Mouse (Mus musculus): ENCODE measurements around the gene Myoz1. TPM values are rescaled to one million over a fixed set of nuclear protein-coding genes. Genes with fewer than 3 reads are reported as not detected.
A peak's percentile ranks its signal among the peaks of the same experiment; 100 is the strongest.

Myoz1 gene
- polyA plus RNA-seq, 1 experiment from 2014 or later: 0.26 TPM

DNA sequence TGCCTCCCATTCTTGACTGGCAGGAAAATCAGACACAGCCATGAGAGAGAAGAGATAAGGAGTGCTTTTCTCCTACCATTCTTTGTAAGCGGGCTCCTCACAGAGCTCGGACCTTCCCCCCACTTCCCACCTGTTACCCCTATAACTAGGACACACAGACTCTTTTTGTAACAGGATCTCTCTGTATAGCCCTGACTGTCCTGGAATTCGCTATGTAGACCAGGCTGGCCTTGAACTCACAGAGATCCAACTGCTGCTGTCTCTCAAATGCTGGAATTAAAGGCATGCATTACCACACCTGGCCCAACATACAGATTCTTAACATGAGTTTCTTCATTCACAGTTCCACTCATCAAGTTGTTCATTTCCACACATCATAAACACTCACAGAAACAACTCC is 6.4 kb upstream of the Myoz1 start:
- no peak overlapping the region for H3K27ac ChIP-seq (ENCODE audit: low read depth, low read length)
- no peak overlapping the region for H3K4me2 ChIP-seq
- H3K27me3 ChIP-seq (ENCODE audit: control insufficient read depth, insufficient read depth, low read length): peaks cover 6% of the 10 kb centered on the region; the same call in 1 of the 2 replicates
- WGBS: 89% methylated on average over 3 of the region's 3 CpGs
- H3K9me3 ChIP-seq (ENCODE audit: control insufficient read depth, low read length): no peaks in the 10 kb centered on the region
- ATAC-seq (ENCODE audit: low FRiP score) (no peak), DNase-seq (ENCODE audit: low spot score, missing footprints) (no peak)
- no peak overlapping the region for H3K4me3 ChIP-seq (ENCODE audit: low read depth, low read length)
- H3K36me3 ChIP-seq (ENCODE audit: control insufficient read depth, insufficient read depth, low read length): no peaks in the 10 kb centered on the region
- no peak overlapping the region for H3K9ac ChIP-seq (ENCODE audit: low read length)
- H3K4me1 ChIP-seq (ENCODE audit: control insufficient read depth, insufficient read depth, low read length): peaks cover 9% of the 10 kb centered on the region; the same call in 1 of the 2 replicates

DNA sequence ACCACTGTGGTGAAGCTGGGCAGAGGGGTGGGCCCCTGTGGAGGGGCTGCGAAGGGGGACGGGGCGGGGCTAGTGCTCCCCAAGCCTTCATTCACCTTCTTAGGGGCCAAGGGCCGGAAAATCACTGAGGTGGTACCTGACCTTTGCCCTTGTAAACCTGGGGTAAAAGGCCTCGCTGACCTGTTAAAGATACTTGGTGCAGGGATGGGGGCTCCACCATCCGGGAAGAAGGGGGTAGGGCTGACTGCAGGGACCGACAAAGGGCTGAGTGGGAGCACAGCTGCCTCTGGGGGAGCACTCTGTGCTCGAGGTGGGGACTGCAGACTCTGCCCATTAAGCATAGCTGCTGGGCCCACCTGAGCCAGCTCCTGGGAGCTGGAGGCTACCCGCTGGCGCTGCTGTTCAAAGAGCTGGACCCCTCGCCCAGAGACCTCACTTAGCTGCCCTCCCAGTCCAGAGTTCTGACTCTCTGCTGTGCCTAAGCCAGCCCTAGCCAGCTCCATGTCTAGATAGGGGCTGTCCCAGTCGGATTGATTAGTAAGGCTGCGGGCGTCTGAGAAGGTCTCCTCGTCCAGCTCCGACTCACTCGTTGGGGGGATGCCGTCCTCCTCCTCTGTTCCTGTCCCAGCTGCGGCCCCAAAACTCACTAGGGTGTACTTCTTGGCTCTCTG is 5.5 kb upstream of the Myoz1 start:
- 7% methylated on average over 19 of the region's 19 CpGs for WGBS
- ATAC-seq (ENCODE audit: low FRiP score) (peak; percentile 57), DNase-seq (ENCODE audit: low spot score, missing footprints) (peak; percentile 89)
- peak overlapping the region; percentile 94 for H3K4me2 ChIP-seq
- peaks cover 9% of the 10 kb centered on the region; the same call in 1 of the 2 replicates for H3K4me1 ChIP-seq (ENCODE audit: control insufficient read depth, insufficient read depth, low read length)
- peaks cover 6% of the 10 kb centered on the region; the same call in 1 of the 2 replicates for H3K27me3 ChIP-seq (ENCODE audit: control insufficient read depth, insufficient read depth, low read length)
- H3K4me3 ChIP-seq (ENCODE audit: low read depth, low read length): peak overlapping the region; percentile 56
- H3K9me3 ChIP-seq (ENCODE audit: control insufficient read depth, low read length): no peaks in the 10 kb centered on the region
- peak overlapping the region; percentile 77 for H3K9ac ChIP-seq (ENCODE audit: low read length)
- no peak overlapping the region for H3K27ac ChIP-seq (ENCODE audit: low read depth, low read length)
- H3K36me3 ChIP-seq (ENCODE audit: control insufficient read depth, insufficient read depth, low read length): no peaks in the 10 kb centered on the region

DNA sequence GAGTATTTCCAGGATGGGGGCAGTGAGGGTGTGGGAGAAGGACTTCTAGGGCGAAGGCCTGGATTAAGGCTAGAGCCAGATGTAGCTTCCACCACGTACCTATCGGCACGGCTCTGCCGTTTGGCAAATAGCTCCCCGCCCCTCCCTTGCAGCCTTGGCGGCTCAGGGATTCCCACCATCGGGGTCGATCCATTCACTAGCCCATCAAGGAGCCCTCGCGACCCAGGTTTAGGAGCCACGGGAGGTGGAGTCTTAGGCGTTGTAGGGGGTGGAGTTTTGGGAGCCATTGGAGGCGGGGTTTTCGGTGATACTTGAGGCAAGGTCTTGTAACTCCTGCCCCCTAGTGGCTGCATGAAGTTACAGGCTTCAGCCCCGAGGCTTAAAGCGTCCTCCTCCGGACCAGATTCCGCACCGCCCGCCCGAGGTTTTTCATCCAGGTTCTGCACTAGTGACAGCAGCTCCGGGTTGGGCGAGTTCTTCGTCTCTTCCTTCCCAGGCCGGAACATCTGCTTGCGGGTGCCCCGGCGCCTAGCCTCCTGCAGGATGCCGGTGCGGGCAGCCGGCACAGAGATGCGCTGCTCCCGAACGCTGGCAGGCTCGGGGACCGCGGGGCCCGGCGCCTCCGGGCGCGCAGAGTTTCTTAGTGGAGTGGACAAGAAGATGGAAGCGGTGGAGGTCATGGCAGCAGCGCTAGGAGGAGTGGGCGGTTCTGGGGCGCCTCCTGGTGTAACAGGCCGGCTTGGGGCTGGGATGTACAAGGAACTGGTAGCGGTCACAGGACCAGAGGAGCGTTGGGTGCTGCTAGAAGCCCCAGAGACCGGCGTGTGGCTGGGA is 4.7 kb upstream of the Myoz1 start:
- Histone ChIP-seq H3K4me3 (ENCODE audit: low read depth, low read length) (peak overlapping the region; percentile 56), H3K36me3 (ENCODE audit: control insufficient read depth, insufficient read depth, low read length) (no peaks in the 10 kb centered on the region), H3K9ac (ENCODE audit: low read length) (peak overlapping the region; percentile 77), H3K4me1 (ENCODE audit: control insufficient read depth, insufficient read depth, low read length) (peaks cover 9% of the 10 kb centered on the region; the same call in 1 of the 2 replicates), H3K27ac (ENCODE audit: low read depth, low read length) (0 out of 2 replicates have a peak overlapping the region, but pooled peaks have one; percentile 25), H3K9me3 (ENCODE audit: control insufficient read depth, low read length) (no peaks in the 10 kb centered on the region), H3K4me2 (peak overlapping the region; percentile 94), H3K27me3 (ENCODE audit: control insufficient read depth, insufficient read depth, low read length) (peaks cover 6% of the 10 kb centered on the region; the same call in 1 of the 2 replicates)
- under 1% methylated on average over 52 of the region's 52 CpGs for WGBS
- ATAC-seq (ENCODE audit: low FRiP score): peak; percentile 87
- DNase-seq (ENCODE audit: low spot score, missing footprints): peak; percentile 97

DNA sequence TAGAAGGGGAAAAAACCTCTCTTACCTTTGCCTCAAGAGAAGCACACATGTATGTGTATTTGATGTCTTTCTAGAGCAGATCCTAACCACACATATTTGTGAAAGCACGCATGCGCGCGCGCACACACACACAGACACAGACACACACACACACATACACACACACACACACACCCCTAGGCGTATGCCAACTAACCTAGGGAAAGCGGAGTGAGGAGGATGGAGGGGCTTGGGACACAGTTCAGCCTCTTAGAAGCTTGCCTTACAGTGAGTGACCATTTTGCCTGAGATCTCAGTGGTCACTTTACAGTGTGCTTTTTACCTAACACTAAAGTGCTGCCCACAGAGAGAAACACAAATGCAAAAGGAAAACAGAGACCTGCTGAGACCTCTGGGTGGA is 3.3 kb upstream of the Myoz1 start:
- Histone ChIP-seq H3K4me1 (ENCODE audit: control insufficient read depth, insufficient read depth, low read length) (peaks cover 9% of the 10 kb centered on the region; the same call in 1 of the 2 replicates), H3K9me3 (ENCODE audit: control insufficient read depth, low read length) (no peaks in the 10 kb centered on the region), H3K36me3 (ENCODE audit: control insufficient read depth, insufficient read depth, low read length) (no peaks in the 10 kb centered on the region), H3K4me2 (no peak overlapping the region), H3K9ac (ENCODE audit: low read length) (no peak overlapping the region), H3K4me3 (ENCODE audit: low read depth, low read length) (no peak overlapping the region), H3K27me3 (ENCODE audit: control insufficient read depth, insufficient read depth, low read length) (peaks cover 6% of the 10 kb centered on the region; the same call in 1 of the 2 replicates), H3K27ac (ENCODE audit: low read depth, low read length) (no peak overlapping the region)
- 94% methylated on average over 7 of the region's 7 CpGs for WGBS
- DNase-seq (ENCODE audit: low spot score, missing footprints): no peak
- ATAC-seq (ENCODE audit: low FRiP score): no peak

DNA sequence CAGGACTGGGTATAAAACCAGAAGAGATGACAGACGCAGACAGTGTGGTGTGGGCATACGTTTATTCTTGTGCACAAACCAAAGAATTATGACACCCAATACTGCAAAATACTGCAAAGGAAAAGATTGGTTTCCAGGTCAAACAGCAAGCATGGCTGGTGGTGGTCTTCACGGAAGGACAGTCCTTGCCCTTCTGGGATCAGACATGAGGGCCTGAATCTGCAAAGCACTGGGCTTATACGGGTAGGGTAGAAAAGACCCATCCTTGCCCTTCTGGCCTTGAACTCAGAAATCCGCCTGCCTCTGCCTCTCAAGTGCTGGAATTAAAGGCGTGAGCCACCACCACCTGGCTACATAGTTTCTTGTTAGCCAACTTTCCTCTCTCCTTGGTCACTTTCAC is 2.6 kb upstream of the Myoz1 start:
- no peak overlapping the region for H3K9ac ChIP-seq (ENCODE audit: low read length)
- no peaks in the 10 kb centered on the region for H3K9me3 ChIP-seq (ENCODE audit: control insufficient read depth, low read length)
- DNase-seq (ENCODE audit: low spot score, missing footprints) (no peak), ATAC-seq (ENCODE audit: low FRiP score) (no peak)
- H3K27me3 ChIP-seq (ENCODE audit: control insufficient read depth, insufficient read depth, low read length): peaks cover 6% of the 10 kb centered on the region; the same call in 1 of the 2 replicates
- no peaks in the 10 kb centered on the region for H3K36me3 ChIP-seq (ENCODE audit: control insufficient read depth, insufficient read depth, low read length)
- H3K27ac ChIP-seq (ENCODE audit: low read depth, low read length): no peak overlapping the region
- peaks cover 9% of the 10 kb centered on the region; the same call in 1 of the 2 replicates for H3K4me1 ChIP-seq (ENCODE audit: control insufficient read depth, insufficient read depth, low read length)
- WGBS: 82% methylated on average over 6 of the region's 6 CpGs
- H3K4me3 ChIP-seq (ENCODE audit: low read depth, low read length): no peak overlapping the region
- no peak overlapping the region for H3K4me2 ChIP-seq

DNA sequence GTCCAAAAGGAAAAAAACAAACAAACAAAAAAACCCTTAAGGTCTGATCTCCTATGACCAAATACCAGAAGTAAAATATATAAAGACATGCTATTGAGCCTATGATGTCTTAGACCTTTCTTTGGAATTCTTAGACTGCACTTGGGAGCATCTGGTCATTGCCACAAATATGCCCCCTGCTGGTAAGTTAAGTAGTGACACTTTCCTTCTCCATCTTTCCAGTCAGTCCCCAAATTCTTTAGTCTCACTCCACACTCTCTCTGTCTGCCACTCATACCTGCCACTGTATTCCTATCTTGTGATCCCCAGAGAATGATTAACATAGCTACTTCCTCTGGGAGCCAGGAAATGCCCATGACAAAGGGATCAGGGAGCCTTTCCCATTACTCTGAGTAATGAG is 2.0 kb upstream of the Myoz1 start:
- H3K9ac ChIP-seq (ENCODE audit: low read length): no peak overlapping the region
- peak; percentile 89 for DNase-seq (ENCODE audit: low spot score, missing footprints)
- peaks cover 6% of the 10 kb centered on the region; the same call in 1 of the 2 replicates for H3K27me3 ChIP-seq (ENCODE audit: control insufficient read depth, insufficient read depth, low read length)
- H3K36me3 ChIP-seq (ENCODE audit: control insufficient read depth, insufficient read depth, low read length): no peaks in the 10 kb centered on the region
- H3K4me1 ChIP-seq (ENCODE audit: control insufficient read depth, insufficient read depth, low read length): peaks cover 9% of the 10 kb centered on the region; the same call in 1 of the 2 replicates
- H3K27ac ChIP-seq (ENCODE audit: low read depth, low read length): no peak overlapping the region
- H3K4me3 ChIP-seq (ENCODE audit: low read depth, low read length): no peak overlapping the region
- no peaks in the 10 kb centered on the region for H3K9me3 ChIP-seq (ENCODE audit: control insufficient read depth, low read length)
- ATAC-seq (ENCODE audit: low FRiP score): no peak
- no peak overlapping the region for H3K4me2 ChIP-seq

DNA sequence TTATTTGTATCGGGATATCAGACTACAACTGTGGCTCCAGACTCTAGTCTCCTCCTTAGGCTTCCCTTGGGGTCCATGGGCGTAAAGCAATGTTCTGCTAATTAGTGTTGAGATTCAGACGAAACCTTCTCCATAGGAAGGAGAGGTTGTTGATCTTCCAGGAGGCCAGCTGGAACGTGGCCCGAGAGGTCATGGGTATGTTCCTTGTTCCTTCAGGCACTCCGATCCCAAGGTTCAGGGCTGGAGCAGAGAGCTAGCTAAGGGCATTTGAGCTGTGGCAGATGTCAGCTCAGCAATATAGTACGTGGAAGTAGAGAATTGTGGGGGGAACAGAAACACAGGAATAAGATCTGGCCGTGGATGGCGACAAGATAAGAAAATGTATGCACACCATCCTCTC is 609 bp downstream of the Myoz1 start:
- WGBS: 81% methylated on average over 9 of the region's 9 CpGs
- no peaks in the 10 kb centered on the region for H3K36me3 ChIP-seq (ENCODE audit: control insufficient read depth, insufficient read depth, low read length)

DNA sequence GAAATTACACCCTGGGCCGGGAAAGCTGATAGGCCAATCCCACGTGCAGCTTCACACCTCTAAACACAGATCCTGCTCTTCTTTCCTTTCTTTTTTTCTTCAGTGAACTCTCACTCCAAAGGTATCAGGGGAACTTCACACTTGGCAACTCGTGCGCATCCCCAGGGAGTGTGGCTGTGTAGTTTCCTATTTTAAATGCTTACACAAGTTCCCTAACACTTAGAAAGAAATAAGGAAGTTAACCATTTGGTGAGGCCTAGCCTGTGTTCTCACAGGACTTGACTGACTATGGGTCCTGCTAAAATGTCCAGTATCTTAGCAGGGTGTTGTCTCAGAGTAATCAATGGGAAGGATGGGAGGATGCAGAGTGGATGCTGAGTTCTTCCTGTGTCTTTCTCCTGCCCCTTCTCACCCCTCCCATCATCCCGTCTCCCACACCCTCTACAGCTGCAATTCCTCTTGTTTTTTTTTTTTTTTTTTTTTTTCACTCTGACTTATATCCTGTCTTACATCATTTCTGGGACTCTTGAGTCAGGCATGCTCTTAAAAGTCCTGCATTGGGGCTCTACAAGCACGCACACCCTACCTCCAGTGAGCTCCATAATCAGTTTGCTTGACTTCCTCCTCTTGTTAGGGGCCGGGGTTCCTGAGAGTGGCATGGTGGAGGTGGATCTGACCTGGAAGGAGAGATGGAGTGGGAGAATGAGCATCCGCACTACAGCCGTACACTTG is 1.5 kb downstream of the Myoz1 start:
- H3K9me3 ChIP-seq (ENCODE audit: control insufficient read depth, low read length): no peaks in the 10 kb centered on the region
- DNase-seq (ENCODE audit: low spot score, missing footprints): no peak

More for the DNA sequence above, 609 bp downstream of the Myoz1 start:
- DNase-seq (ENCODE audit: low spot score, missing footprints) (no peak), ATAC-seq (ENCODE audit: low FRiP score) (no peak)
- no peak overlapping the region for H3K9ac ChIP-seq (ENCODE audit: low read length)
- no peaks in the 10 kb centered on the region for H3K27me3 ChIP-seq (ENCODE audit: control insufficient read depth, insufficient read depth, low read length)
- H3K9me3 ChIP-seq (ENCODE audit: control insufficient read depth, low read length): no peaks in the 10 kb centered on the region
- H3K4me1 ChIP-seq (ENCODE audit: control insufficient read depth, insufficient read depth, low read length): no peaks in the 10 kb centered on the region
- H3K27ac ChIP-seq (ENCODE audit: low read depth, low read length): no peak overlapping the region
- H3K4me3 ChIP-seq (ENCODE audit: low read depth, low read length): no peak overlapping the region
- no peak overlapping the region for H3K4me2 ChIP-seq

More for the DNA sequence above, 1.5 kb downstream of the Myoz1 start:
- Histone ChIP-seq H3K36me3 (ENCODE audit: control insufficient read depth, insufficient read depth, low read length) (no peaks in the 10 kb centered on the region), H3K4me1 (ENCODE audit: control insufficient read depth, insufficient read depth, low read length) (no peaks in the 10 kb centered on the region), H3K4me3 (ENCODE audit: low read depth, low read length) (no peak overlapping the region), H3K27ac (ENCODE audit: low read depth, low read length) (no peak overlapping the region), H3K4me2 (no peak overlapping the region), H3K27me3 (ENCODE audit: control insufficient read depth, insufficient read depth, low read length) (no peaks in the 10 kb centered on the region), H3K9ac (ENCODE audit: low read length) (no peak overlapping the region)
- WGBS: 80% methylated on average over 9 of the region's 9 CpGs
- no peak for ATAC-seq (ENCODE audit: low FRiP score)
